Mouse (Mus musculus) urinary bladder, postnatal 25 days (tissue): Measurements from ENCODE around the gene Fxyd4.

Source experiments
- DNase-seq: peaks from one replicate; pipeline ENCODE4 v3.0.0; 2022; ENCODE audit warnings: low spot score

Gene Fxyd4

DNA sequence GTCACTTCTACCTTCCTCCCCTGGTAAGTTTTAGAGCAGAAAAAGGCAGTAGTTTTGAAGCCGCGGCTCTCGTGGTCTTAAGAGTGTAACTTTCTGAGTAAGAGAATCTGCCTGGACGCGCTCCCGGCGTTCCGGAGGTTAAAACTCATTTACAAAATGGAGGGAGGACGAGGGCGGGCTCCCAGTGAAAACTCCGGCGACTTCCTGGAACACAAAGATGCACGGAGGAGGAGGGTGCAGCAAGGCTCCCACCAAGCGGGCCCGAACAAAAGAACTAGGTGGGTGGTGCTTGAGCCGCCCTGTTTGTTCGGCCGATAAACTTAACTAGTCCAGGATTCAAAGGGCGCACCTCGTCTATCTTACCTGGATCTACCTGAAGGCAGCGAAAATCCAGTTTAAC is 19.9 kb downstream of the Fxyd4 start:
- DNase-seq: peak; percentile 59

DNA sequence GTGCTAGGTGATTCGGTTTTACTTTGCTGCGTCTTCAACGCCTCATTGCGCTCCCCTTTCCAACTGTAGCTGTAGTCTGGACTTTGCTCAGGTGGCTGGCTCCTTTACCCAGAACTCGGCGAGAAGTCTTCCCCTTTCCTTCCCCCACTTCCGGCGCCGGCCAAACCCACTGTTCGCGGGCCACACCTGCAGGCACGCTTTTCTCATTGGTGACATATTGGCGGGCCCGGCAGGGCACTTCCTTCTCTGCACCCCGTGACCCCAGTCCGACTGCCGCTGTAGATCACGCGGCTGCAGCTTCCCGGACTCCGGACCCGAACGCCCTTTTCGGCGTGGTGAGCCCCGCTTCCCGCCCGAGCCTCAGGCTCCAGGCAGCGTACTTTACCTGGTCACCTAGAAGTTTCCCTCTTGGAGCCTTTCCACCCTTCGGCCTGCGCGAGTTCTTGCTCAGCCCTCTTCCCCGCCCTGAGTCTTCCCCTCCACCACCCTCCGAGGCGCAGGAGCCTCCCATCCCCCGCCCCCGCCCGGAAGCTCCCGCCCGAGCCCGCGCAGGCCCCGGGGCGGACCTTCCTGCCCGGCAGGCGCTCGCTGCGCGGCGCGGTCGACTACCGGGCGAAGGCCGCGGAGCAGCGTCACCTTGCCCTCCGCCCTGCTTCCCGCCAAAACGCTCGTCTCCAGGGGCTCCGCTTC is 20.6 kb downstream of the Fxyd4 start:
- DNase-seq: peak; percentile 68

DNA sequence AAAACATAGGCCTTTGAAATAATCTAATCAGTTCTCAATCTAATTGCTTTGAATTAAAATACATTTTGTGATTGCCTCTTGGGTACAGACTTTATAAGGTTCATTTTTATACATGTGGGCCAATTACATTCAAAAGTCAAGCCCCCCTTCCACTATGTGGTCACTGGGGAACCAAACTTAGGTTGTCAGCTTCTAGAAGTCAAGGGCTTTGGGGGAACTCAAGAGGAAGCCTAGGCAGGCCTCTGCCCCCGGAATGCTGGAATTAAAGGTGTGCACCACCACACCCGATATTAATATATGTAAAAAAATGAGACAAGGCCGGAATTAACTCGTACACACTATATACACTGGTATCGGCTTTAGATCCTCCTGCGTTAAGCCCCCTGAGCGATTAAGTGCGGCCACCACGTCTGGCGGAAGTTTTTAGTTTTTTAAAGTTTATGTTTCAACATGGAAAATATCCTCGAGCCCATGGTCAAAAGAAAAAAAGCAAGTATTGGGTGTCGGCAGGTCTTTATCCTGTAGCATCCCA is 21.2 kb downstream of the Fxyd4 start:
- no peak for DNase-seq

DNA sequence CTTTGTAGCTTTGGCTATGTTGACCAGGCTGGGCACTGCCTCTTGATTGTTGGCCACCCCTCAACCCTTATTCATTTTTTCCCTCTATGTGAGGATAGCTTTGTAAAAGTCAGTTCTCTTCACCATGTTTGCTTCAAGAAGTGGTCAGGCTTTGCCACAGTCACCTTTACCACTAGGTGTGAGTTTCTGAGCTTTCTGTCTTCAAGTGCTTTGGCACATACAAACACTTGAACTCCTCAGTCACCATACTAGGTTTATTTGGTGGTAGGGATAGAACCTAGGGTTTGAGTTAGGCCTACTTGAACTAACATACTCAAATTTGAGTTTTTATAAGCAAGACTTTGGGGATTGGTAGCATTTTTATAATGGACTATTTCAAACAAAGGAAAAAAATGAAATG is 23.0 kb downstream of the Fxyd4 start:
- DNase-seq: no peak

- DNase-seq: no peak
These were observed 27.3 kb downstream of the Fxyd4 start for GRCm38 (mm10) chr6:117910120-117910661.

GRCm38 (mm10) chr6:117908424-117908900 is 29.0 kb downstream of the Fxyd4 start:
- DNase-seq: no peak

DNA sequence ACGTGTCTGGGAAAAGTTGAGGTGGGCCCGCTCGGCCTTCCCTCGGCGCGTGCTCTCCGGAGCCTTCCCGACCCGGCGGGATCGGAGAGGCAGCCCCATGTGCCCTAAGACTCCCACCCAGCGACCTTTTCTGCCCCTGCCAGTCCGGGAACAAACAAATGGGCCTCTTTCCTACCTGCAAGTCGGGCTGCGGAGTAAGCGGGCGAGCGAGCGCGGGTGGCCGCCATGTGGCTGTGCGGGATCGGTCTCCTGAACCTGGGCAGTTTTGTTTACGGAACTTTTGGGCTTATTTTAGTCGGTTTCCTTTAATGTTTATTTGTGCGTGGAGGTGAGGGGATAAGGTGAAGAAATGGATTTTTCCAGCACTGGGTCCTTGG is 29.5 kb downstream of the Fxyd4 start:
- no peak for DNase-seq

DNA sequence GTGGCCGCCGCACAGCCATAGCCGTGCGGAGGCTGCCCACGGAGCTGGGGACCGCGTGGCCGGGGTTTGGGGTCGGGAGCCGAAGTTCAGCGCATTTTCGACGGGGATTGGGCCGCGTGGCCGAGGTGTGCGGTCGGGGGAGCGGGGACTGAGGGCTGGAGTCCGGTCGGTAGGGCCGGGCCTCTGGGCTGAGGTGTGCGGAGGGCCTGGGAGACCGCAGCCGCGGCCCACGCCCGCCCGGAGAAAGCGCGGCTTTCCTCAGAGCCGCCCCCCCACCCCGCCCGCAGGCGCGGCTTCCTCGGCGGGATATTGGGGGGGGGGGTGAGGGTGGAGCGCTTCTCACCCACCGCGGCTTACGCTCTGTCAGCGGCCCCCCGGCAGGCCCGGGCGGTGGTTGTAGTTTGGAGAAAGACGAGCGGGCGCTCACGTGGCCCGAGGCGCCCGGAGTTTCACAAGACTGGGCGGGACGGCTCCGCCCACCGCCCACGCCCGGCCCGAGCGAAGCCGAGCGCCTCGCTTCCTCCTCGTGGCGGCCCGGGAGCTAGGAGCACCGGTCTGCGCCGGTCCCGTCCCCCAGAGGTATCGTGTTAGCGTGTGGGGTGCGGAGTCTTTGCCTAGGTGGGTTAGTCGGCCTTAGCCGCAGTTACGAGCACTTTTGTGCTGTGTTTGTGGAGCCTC is 30.1 kb downstream of the Fxyd4 start:
- DNase-seq: peak; percentile 87

DNA sequence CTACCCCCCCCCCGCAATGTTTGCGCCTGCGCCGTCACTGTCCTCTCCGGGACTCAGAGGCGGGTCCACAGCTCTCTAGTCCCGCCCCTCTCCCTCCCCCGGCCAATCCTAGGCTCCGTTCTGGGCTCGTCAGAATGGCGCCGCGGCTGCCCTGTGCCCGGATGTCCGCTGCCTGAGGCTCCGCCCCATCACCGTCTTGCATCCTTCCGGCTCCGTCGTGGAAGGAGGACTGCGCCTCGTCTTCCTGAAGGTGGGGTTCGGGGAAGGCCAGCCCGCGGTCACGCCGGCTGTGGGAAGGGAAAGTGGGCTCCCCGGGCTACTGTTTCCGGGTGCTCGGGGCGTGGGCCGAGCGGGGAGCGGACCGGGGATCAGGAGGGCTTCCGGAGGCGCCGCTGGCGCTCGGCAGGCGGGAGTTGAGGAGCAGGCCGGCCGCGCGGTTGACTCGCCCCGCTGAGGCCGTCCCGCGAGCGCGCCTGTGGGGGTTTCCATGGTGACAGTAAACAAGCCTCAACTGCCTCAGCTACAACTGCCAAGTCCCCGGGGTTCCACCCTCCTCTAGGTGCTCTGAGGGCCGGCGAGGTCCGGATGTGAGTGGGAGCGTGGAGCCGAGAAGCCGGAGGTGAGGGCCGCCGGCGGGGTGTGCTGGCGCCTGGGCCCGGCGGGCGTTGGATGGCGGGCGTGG is 30.8 kb downstream of the Fxyd4 start:
- DNase-seq: peak; percentile 90

- no peak for DNase-seq
These were observed 31.4 kb downstream of the Fxyd4 start for GRCm38 (mm10) chr6:117906015-117906531.

DNA sequence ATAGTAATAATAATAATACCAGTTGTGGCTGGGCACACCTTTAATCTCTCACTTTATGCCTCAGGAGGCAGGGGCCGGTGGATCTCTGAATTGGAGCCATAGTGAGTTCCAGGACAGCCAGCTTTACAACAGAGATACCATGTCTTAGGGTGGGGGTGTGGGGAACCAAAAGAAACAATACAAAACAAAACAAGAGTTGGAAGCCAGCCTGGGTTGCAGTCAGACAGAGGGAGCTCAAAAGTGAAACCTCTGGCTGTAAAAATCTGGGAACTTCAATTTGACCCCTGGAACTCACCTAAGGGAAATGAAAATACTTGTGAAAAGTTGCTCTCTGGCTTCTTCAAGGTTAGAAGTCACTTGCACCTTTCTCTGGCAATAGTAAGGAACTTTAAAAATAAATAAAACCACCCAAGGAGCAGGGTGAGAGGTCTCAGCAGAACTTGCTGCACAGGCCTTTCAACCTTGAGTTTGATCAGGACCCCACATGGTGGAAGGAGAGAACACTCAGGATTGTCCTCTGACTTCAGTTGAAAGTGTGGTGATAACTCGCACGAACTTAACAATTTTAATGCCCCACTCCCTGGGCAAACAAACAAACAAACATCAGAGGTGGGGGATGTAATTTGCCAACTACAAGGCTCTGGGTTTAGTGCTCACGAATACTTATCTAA is 32.1 kb downstream of the Fxyd4 start:
- no peak for DNase-seq

- no peak for DNase-seq
These were observed 33.7 kb downstream of the Fxyd4 start for GRCm38 (mm10) chr6:117903836-117904235.

DNA sequence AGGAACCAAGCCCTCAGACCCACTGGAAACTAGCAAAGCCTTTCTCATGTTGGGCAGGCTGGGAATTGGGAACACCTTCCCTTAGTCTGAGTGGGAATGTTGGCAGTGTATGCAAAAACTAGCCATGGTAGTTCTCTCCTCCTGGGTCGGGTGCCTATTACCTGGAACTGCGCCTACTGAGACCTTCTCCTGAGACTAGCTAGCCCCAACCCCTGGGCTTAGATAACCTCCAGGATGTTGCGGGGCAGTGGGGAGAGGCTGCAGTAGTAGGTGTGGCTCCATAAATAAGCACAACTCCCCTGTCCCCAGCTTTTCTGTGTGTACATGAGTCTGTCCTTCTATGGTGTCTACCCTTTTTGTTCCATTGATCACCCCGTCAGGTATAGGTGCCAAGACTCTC is 34.9 kb downstream of the Fxyd4 start:
- DNase-seq: no peak

DNA sequence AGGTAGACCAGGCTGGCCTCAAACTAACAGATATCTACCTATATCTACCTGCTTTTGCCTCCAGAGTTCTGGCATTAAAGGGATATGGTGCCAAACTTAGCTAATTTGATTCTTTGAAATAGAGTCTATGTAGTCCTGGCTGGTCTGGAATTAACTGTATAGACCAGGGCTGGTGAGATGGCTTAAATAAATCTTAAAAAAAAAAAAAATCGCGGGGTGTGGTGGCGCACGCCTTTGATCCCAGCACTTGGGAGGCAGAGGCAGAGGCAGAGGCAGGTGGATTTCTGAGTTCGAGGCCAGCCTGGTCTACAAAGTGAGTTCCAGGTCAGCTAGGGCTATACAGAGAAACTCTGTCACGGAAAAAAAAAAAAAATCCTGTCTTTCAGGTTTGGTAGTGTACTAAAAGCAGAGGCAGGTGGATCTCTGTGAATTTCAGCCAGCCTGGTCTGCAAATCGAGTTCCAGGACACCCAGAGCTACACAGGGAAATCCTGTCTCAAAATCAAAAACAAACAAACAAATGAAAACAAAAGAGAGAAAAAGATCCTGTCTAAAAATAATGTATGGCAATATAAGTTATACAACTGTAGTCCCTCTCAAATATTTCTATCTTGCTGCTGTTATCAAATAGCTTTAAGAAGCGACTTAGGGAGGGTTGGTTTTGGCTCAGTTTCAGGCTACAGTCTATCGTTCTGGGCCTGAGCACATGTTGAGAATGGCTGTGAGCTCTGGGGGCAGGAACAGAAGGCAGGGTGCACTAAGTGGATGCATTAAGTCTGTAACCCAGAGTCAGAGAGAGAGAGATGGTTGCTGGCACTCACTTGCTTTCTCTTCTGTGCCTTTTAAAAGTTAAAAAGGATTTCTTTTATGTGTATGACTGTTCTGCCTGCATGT is 35.7 kb downstream of the Fxyd4 start:
- DNase-seq: no peak

GRCm38 (mm10) chr6:117900126-117901080 is 37.1 kb downstream of the Fxyd4 start, which contains the start of gene Hnrnpf:
Gene Hnrnpf, plus strand, starts transcription at chr6:117900324.
- no peak for DNase-seq

DNA sequence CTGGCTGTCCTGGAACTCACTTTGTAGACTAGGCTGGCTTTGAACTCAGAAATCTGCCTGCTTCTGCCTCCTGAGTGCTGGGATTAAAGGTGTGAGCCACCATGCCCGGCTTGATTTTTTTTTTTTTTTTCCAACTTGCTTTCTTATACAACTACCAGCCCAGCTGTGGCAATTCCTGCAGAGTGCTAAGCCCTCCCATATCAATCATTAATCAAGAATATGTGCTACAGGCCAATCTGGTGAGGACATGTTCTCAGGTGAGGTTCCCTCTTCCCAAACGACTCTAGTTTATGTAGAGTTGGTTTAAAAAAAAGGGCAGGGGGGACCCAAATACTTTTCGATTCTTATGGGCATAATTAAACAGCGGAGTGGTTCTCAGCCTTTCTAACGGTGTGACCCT is 39.7 kb downstream of the Fxyd4 start:
- no peak for DNase-seq

- no peak for DNase-seq
These were observed 44.1 kb downstream of the Fxyd4 start for GRCm38 (mm10) chr6:117893435-117893834.

DNA sequence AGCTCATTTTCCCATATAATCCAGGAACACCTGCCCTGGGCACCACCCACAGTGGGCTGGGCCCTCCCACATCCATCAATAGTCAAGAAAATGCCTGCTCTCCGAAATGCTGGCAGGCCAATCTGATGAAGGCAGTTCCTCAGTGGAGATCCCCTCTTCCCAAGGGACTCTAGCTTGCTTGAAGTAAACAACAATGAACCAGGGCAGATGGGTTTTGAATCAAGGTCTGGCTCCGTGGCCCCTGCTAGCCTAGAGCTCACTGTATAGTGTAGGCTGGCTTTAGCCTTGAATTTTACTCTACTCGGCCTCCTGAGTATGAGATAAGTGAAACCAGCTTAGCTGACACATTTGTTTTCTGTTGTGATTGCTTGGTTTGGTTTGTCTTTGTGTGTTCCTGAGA is 45.1 kb downstream of the Fxyd4 start:
- DNase-seq: no peak

DNA sequence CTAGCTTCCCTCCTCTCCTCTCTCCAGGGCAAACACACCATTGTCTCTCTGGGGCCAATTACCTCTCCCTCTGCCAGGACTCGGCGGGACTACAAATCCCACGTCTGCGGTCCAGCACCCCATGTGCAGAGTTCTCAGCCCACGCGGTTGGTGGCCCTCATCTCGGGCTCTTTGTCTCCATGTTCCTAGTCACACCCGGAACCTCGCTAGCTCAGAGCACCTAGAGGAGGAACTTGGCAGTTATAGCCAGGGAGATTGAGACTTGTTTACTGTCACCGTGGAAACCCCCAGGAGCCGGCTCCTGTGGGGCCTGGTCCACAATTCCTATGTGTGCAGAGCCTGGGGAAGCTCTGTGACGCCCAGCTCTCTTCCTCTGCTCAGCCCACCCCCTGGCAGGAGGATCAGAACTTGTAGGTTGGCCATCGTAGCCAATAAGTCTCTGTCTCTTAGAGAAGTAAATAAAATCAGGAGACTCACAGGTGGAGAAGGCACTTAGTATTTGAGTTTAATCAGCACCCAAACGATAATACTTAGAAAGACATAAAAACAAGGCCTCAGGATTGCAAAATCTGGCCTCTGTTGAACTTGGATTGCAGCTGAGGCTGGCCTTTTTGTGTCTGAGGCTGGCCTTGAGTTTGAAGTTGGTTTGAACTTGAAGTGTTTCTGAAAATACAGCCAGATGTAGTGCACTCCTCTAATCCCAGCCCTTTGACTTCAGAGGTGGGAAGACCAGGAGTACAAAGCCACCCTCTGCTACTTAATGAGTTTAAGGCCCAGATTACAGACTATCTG is 45.9 kb downstream of the Fxyd4 start:
- DNase-seq: no peak
